Mouse (Mus musculus): ENCODE measurements around the gene Gm11569. TPM values are rescaled to one million over a fixed set of nuclear protein-coding genes. Genes with fewer than 3 reads are reported as not detected.
"Not testable (repeated sequence)": the region's sequence is repeated elsewhere in the genome, so short reads cannot be mapped to it uniquely, and the experiment has no call there.

Gm11569 gene
- total RNA-seq (2015; ENCODE audit: low replicate concordance), result not detected in 2 replicates
- not detected in 2 replicates for total RNA-seq (2017; ENCODE audit: low replicate concordance)

DNA sequence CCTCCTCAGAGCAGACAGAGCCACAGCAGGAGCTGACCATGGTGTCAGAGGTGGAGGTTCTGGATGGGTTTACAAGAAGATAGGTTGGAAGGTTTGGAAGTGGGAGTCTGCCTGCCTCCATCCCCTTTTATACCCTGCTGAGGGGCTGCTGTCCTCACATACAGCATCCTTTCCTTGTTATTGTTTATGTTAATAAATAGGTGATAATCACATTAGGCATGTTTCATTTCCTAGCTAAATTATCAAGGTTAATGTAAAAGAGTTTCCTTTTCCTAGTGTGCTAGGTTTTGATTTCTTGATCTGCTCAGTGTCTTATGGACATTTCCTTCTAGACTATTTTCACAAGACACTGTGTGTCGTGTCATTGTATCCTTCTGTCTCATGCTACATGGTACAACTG, at the start of gene Gm11569:
Gm11569 (minus strand) TSS at position 101 of the 400 bp plus-strand sequence.
- not testable (repeated sequence) for ATAC-seq (replicated peaks; ENCODE audit: low FRiP score, poor library complexity, severe bottlenecking)

DNA sequence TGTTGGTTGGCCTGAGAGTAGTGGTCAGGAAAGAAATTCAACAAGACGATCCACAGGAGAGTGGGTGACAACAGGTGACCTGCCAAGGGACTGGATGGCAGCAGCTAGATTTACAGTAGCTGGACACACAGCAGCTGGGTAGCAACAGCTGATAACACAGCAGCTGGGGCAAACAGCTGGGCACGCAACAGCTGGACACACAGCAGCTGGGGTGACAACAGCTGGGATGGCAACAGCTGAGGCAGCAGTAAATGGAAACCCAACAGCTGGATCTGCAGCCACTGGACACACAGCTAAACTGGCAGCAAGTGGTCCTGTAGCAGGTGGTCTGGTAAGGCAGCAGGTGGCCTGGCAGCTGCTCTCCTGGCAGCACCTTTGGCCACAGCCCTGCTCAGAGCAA, 48.0 kb upstream of the Gm11569 start:
- no peak for ATAC-seq (replicated peaks; ENCODE audit: low FRiP score, poor library complexity, severe bottlenecking)

- no peak for ATAC-seq (replicated peaks; ENCODE audit: low FRiP score, poor library complexity, severe bottlenecking)
These were observed 43.5 kb upstream of the Gm11569 start for GRCm38 (mm10) chr11:99842185-99842584.

- ATAC-seq (replicated peaks; ENCODE audit: low FRiP score, poor library complexity, severe bottlenecking), result no peak
These were observed 39.2 kb upstream of the Gm11569 start, which contains the start of gene 2300003K06Rik for GRCm38 (mm10) chr11:99837966-99838365. Gene 2300003K06Rik (minus strand): TSS chr11:99838066.

DNA sequence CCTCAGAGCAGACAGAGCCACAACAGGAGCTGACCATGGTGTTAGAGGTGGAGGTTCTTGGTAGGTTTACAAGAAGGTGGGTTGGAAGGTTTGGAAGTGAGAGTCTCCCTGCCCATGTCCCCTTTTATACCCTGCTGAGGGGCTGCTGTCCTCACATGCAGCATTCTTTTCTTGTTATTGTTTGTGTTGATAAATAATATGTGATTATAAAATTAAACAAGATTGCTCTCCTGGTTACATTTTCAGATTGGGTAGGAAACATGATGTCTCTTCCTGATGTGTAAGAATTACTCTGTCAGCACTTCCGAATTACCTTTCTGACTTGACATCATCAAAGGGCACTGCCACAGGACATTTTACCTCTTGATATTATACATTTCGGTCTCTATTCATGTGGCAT, 16.8 kb upstream of the Gm11569 start, which contains the start of gene Gm11564:
Gm11564 (minus strand) TSS at position 101 of the 400 bp plus-strand sequence.
- not testable (repeated sequence) for ATAC-seq (replicated peaks; ENCODE audit: low FRiP score, poor library complexity, severe bottlenecking)

- ATAC-seq (replicated peaks; ENCODE audit: low FRiP score, poor library complexity, severe bottlenecking), result not testable (repeated sequence)
These were observed 11.1 kb upstream of the Gm11569 start, which contains the start of gene Krtap4-13 for GRCm38 (mm10) chr11:99809792-99810191. Gene Krtap4-13 (minus strand): TSS chr11:99809892.

- not testable (repeated sequence) for ATAC-seq (replicated peaks; ENCODE audit: low FRiP score, poor library complexity, severe bottlenecking)
These were observed 5.6 kb upstream of the Gm11569 start, which contains the start of gene Gm11554 for GRCm38 (mm10) chr11:99804346-99804745. Gene Gm11554 (minus strand): TSS chr11:99804446.

- no peak for ATAC-seq (replicated peaks; ENCODE audit: low FRiP score, poor library complexity, severe bottlenecking)
These were observed 5.4 kb downstream of the Gm11569 start, which contains the start of gene Gm11596 for GRCm38 (mm10) chr11:99793367-99793766. Gene Gm11596 (minus strand): TSS chr11:99793467.

- ATAC-seq (replicated peaks; ENCODE audit: low FRiP score, poor library complexity, severe bottlenecking), result not testable (repeated sequence)
These were observed 13.8 kb downstream of the Gm11569 start, which contains the start of gene Krtap4-9 for GRCm38 (mm10) chr11:99784900-99785299. Gene Krtap4-9 (plus strand): TSS chr11:99785200.

- no peak for ATAC-seq (replicated peaks; ENCODE audit: low FRiP score, poor library complexity, severe bottlenecking)
These were observed 18.1 kb downstream of the Gm11569 start, which contains the start of gene Krtap4-8 for GRCm38 (mm10) chr11:99780604-99781003. Gene Krtap4-8 (minus strand): TSS chr11:99780704.

DNA sequence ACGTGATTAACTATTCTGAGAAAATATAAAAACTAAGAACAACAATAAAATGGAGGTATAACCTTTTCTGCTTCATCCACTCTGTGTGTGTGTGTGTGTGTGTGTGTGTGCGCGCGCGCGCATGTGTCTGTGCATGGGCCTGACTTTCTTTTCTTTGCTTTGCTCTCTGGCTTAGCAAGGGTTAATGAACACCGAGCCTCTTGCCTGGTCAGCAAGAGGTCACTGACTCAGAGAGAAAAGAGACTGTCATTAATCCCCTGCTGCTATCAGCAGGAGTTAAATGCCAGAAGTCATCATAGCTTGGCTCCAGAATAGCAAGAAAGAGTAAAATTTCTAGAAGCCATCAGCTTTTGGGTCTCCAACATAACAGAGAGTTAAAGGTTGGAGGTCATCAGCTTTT, 20.3 kb downstream of the Gm11569 start:
- no peak for ATAC-seq (replicated peaks; ENCODE audit: low FRiP score, poor library complexity, severe bottlenecking)

GRCm38 (mm10) chr11:99772813-99773212, 25.9 kb downstream of the Gm11569 start, which contains the start of gene Gm11595:
Gene Gm11595 (minus strand): TSS chr11:99772913.
- not testable (repeated sequence) for ATAC-seq (replicated peaks; ENCODE audit: low FRiP score, poor library complexity, severe bottlenecking)

DNA sequence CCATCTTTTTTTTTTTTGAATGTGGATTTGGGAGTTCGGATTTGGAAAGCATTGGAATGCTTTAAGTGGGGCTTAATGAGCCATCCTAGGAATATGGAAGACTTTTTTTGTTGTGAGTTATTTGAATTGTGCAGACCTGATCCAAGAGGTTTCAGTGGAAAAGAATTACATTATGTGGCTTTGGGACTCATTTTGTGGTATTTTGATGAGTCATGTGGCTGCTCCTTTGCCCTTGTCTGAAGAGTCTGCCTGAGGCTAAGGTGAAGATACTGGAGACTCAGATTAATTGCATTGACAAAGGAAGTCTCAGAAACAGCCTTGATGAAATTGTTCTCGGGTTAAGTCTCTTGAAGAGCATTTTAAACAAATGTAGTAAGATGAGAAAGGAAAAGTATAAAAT, 30.3 kb downstream of the Gm11569 start:
- ATAC-seq (replicated peaks; ENCODE audit: low FRiP score, poor library complexity, severe bottlenecking), result no peak

DNA sequence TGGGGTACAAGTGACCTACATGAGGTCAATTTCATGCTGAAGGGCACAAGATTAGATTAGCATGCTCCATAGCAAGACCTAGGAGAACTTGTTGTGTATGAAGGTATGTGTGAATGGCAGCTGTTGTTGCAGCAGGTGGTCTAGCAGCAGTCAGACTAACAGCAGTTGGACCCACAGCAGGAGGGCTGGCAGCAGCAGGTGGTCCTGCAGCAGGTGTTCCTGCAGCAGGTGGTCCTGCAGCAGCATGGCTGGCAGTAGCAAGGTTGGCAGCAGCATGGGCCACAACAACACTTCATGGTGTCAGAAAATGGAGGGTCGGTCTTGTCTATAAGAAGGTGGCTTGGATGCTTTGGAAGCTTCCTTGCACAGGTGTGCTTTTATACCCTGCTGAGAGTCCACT, 39.9 kb downstream of the Gm11569 start:
- no peak for ATAC-seq (replicated peaks; ENCODE audit: low FRiP score, poor library complexity, severe bottlenecking)

Other genes starting within 250 kb of the Gm11569 start
Only the 30 nearest of the 43 such genes appear.
- gene Gm11937, start 188.7 kb downstream of the Gm11569 start, total RNA-seq (2015; ENCODE audit: low replicate concordance), result not detected in 2 replicates
- gene Gm11937, start 188.7 kb downstream of the Gm11569 start, total RNA-seq (2017; ENCODE audit: low replicate concordance), result not detected in 2 replicates
- gene Krtap2-4, start 184.1 kb downstream of the Gm11569 start, total RNA-seq (2015; ENCODE audit: low replicate concordance), result not detected in 2 replicates
- gene Krtap2-4, start 184.1 kb downstream of the Gm11569 start, total RNA-seq (2017; ENCODE audit: low replicate concordance), result not detected in 2 replicates
- gene Gm11562, start 178.5 kb downstream of the Gm11569 start, total RNA-seq (2015; ENCODE audit: low replicate concordance), result not detected in 2 replicates
- not detected in 2 replicates for gene Gm11562, start 178.5 kb downstream of the Gm11569 start, total RNA-seq (2017; ENCODE audit: low replicate concordance)
- gene Krtap4-1, start 170.7 kb downstream of the Gm11569 start, total RNA-seq (2015; ENCODE audit: low replicate concordance), result not detected in 2 replicates
- gene Krtap4-1, start 170.7 kb downstream of the Gm11569 start, total RNA-seq (2017; ENCODE audit: low replicate concordance), result not detected in 2 replicates
- gene Krtap4-2, start 163.8 kb downstream of the Gm11569 start, total RNA-seq (2015; ENCODE audit: low replicate concordance), result not detected in 2 replicates
- gene Krtap4-2, start 163.8 kb downstream of the Gm11569 start, total RNA-seq (2017; ENCODE audit: low replicate concordance), result not detected in 2 replicates
- gene Krtap4-7, start 154.8 kb downstream of the Gm11569 start, total RNA-seq (2015; ENCODE audit: low replicate concordance), result not detected in 2 replicates
- not detected in 2 replicates for gene Krtap4-7, start 154.8 kb downstream of the Gm11569 start, total RNA-seq (2017; ENCODE audit: low replicate concordance)
- gene Gm11555, start 148.7 kb downstream of the Gm11569 start, total RNA-seq (2015; ENCODE audit: low replicate concordance), result not detected in 2 replicates
- gene Gm11555, start 148.7 kb downstream of the Gm11569 start, total RNA-seq (2017; ENCODE audit: low replicate concordance), result not detected in 2 replicates
- not detected in 2 replicates for gene Gm11563, start 140.0 kb downstream of the Gm11569 start, total RNA-seq (2015; ENCODE audit: low replicate concordance)
- gene Gm11563, start 140.0 kb downstream of the Gm11569 start, total RNA-seq (2017; ENCODE audit: low replicate concordance), result not detected in 2 replicates
- gene Krtap4-6, start 133.0 kb downstream of the Gm11569 start, total RNA-seq (2015; ENCODE audit: low replicate concordance), result not detected in 2 replicates
- gene Krtap4-6, start 133.0 kb downstream of the Gm11569 start, total RNA-seq (2017; ENCODE audit: low replicate concordance), result not detected in 2 replicates
- gene Gm14190, start 108.2 kb downstream of the Gm11569 start, total RNA-seq (2015; ENCODE audit: low replicate concordance), result not detected in 2 replicates
- not detected in 2 replicates for gene Gm14190, start 108.2 kb downstream of the Gm11569 start, total RNA-seq (2017; ENCODE audit: low replicate concordance)
- gene Gm14180, start 64.6 kb downstream of the Gm11569 start, total RNA-seq (2015; ENCODE audit: low replicate concordance), result not detected in 2 replicates
- not detected in 2 replicates for gene Gm14180, start 64.6 kb downstream of the Gm11569 start, total RNA-seq (2017; ENCODE audit: low replicate concordance)
- gene Gm11595, start 26.0 kb downstream of the Gm11569 start, total RNA-seq (2015; ENCODE audit: low replicate concordance), result not detected in 2 replicates
- gene Gm11595, start 26.0 kb downstream of the Gm11569 start, total RNA-seq (2017; ENCODE audit: low replicate concordance), result not detected in 2 replicates
- gene Krtap4-8, start 18.2 kb downstream of the Gm11569 start, total RNA-seq (2015; ENCODE audit: low replicate concordance), result not detected in 2 replicates
- not detected in 2 replicates for gene Krtap4-8, start 18.2 kb downstream of the Gm11569 start, total RNA-seq (2017; ENCODE audit: low replicate concordance)
- gene Krtap4-9, start 13.7 kb downstream of the Gm11569 start, total RNA-seq (2015; ENCODE audit: low replicate concordance), result not detected in 2 replicates
- not detected in 2 replicates for gene Krtap4-9, start 13.7 kb downstream of the Gm11569 start, total RNA-seq (2017; ENCODE audit: low replicate concordance)
- gene Gm11596, start 5.5 kb downstream of the Gm11569 start, total RNA-seq (2015; ENCODE audit: low replicate concordance), result not detected in 2 replicates
- gene Gm11596, start 5.5 kb downstream of the Gm11569 start, total RNA-seq (2017; ENCODE audit: low replicate concordance), result not detected in 2 replicates
- gene Gm11554, start 5.5 kb upstream of the Gm11569 start, total RNA-seq (2015; ENCODE audit: low replicate concordance), result not detected in 2 replicates
- not detected in 2 replicates for gene Gm11554, start 5.5 kb upstream of the Gm11569 start, total RNA-seq (2017; ENCODE audit: low replicate concordance)
- not detected in 2 replicates for gene Krtap4-13, start 11.0 kb upstream of the Gm11569 start, total RNA-seq (2015; ENCODE audit: low replicate concordance)
- gene Krtap4-13, start 11.0 kb upstream of the Gm11569 start, total RNA-seq (2017; ENCODE audit: low replicate concordance), result not detected in 2 replicates
- gene Gm11564, start 16.7 kb upstream of the Gm11569 start, total RNA-seq (2015; ENCODE audit: low replicate concordance), result not detected in 2 replicates
- gene Gm11564, start 16.7 kb upstream of the Gm11569 start, total RNA-seq (2017; ENCODE audit: low replicate concordance), result not detected in 2 replicates
- gene 2300003K06Rik, start 39.1 kb upstream of the Gm11569 start, total RNA-seq (2015; ENCODE audit: low replicate concordance), result not detected in 2 replicates
- gene 2300003K06Rik, start 39.1 kb upstream of the Gm11569 start, total RNA-seq (2017; ENCODE audit: low replicate concordance), result not detected in 2 replicates
- gene Krtap4-16, start 52.7 kb upstream of the Gm11569 start, total RNA-seq (2015; ENCODE audit: low replicate concordance), result not detected in 2 replicates
- gene Krtap4-16, start 52.7 kb upstream of the Gm11569 start, total RNA-seq (2017; ENCODE audit: low replicate concordance), result not detected in 2 replicates
- not detected in 2 replicates for gene Gm11568, start 59.0 kb upstream of the Gm11569 start, total RNA-seq (2015; ENCODE audit: low replicate concordance)
- not detected in 2 replicates for gene Gm11568, start 59.0 kb upstream of the Gm11569 start, total RNA-seq (2017; ENCODE audit: low replicate concordance)
- gene Gm11559, start 65.5 kb upstream of the Gm11569 start, total RNA-seq (2015; ENCODE audit: low replicate concordance), result not detected in 2 replicates
- gene Gm11559, start 65.5 kb upstream of the Gm11569 start, total RNA-seq (2017; ENCODE audit: low replicate concordance), result 1.3 TPM in 1 of 2 replicates, not detected in the other
- gene Krtap9-1, start 74.5 kb upstream of the Gm11569 start, total RNA-seq (2015; ENCODE audit: low replicate concordance), result not detected in 2 replicates
- gene Krtap9-1, start 74.5 kb upstream of the Gm11569 start, total RNA-seq (2017; ENCODE audit: low replicate concordance), result not detected in 2 replicates
- gene Gm11567, start 80.3 kb upstream of the Gm11569 start, total RNA-seq (2015; ENCODE audit: low replicate concordance), result not detected in 2 replicates
- not detected in 2 replicates for gene Gm11567, start 80.3 kb upstream of the Gm11569 start, total RNA-seq (2017; ENCODE audit: low replicate concordance)
- not detected in 2 replicates for gene Krtap31-1, start 109.0 kb upstream of the Gm11569 start, total RNA-seq (2015; ENCODE audit: low replicate concordance)
- gene Krtap31-1, start 109.0 kb upstream of the Gm11569 start, total RNA-seq (2017; ENCODE audit: low replicate concordance), result not detected in 2 replicates
- not detected in 2 replicates for gene Gm11565, start 115.8 kb upstream of the Gm11569 start, total RNA-seq (2015; ENCODE audit: low replicate concordance)
- gene Gm11565, start 115.8 kb upstream of the Gm11569 start, total RNA-seq (2017; ENCODE audit: low replicate concordance), result not detected in 2 replicates
- not detected in 2 replicates for gene Krtap31-2, start 137.4 kb upstream of the Gm11569 start, total RNA-seq (2015; ENCODE audit: low replicate concordance)
- gene Krtap31-2, start 137.4 kb upstream of the Gm11569 start, total RNA-seq (2017; ENCODE audit: low replicate concordance), result not detected in 2 replicates
- not detected in 2 replicates for gene Krtap9-5, start 149.5 kb upstream of the Gm11569 start, total RNA-seq (2015; ENCODE audit: low replicate concordance)
- not detected in 2 replicates for gene Krtap9-5, start 149.5 kb upstream of the Gm11569 start, total RNA-seq (2017; ENCODE audit: low replicate concordance)
- gene Krtap29-1, start 180.1 kb upstream of the Gm11569 start, total RNA-seq (2015; ENCODE audit: low replicate concordance), result not detected in 2 replicates
- gene Krtap29-1, start 180.1 kb upstream of the Gm11569 start, total RNA-seq (2017; ENCODE audit: low replicate concordance), result not detected in 2 replicates
- gene Krtap16-1, start 187.7 kb upstream of the Gm11569 start, total RNA-seq (2015; ENCODE audit: low replicate concordance), result not detected in 2 replicates
- gene Krtap16-1, start 187.7 kb upstream of the Gm11569 start, total RNA-seq (2017; ENCODE audit: low replicate concordance), result not detected in 2 replicates

Measured in erythroblast, adult 5-6 weeks (primary cell).